Mouse (Mus musculus) left cerebral cortex, postnatal 36 days (tissue): ENCODE data around the gene Slc8a3. TPM values are rescaled to one million over a fixed set of nuclear protein-coding genes. Genes with fewer than 3 reads are reported as not detected.

Experiments used
- DNase-seq, 2 experiments: peaks; one replicate each; pipeline ENCODE4 v3.0.0; 2021 to 2022; ENCODE audit warnings: low spot score in 2 of 2, mixed read lengths in 1 of 2
- intact Hi-C: fragments of 180-260 bp; cut with DNase I; formaldehyde crosslinking; loops from one replicate; pipeline ENCODE4 v1.15.1; 2025
- total RNA-seq, 2 experiments: library from RNA; stranded (reverse); gene quantifications; 2 replicates each; pipeline ENCODE4 v1.2.3; 2021

Slc8a3 gene
- total RNA-seq, 2 experiments from 2014 or later, result 19.6 to 22.9 TPM

- intact Hi-C loops, result no loop called here
- no peak for DNase-seq
Observed at GRCm38 (mm10) chr12:81189636-81190035, 143.3 kb downstream of the Slc8a3 start.

GRCm38 (mm10) chr12:81188996-81189395, 144.0 kb downstream of the Slc8a3 start:
- intact Hi-C loops, result no loop called here

GRCm38 (mm10) chr12:81188423-81188822, 144.6 kb downstream of the Slc8a3 start:
- no peak for DNase-seq
- intact Hi-C loops, result no loop called here

More at GRCm38 (mm10) chr12:81188996-81189395, 144.0 kb downstream of the Slc8a3 start:
- DNase-seq, result no peak

- intact Hi-C loops, result no loop called here
- no peak for DNase-seq
Observed at GRCm38 (mm10) chr12:81186668-81187067, 146.3 kb downstream of the Slc8a3 start.

- intact Hi-C loops, result no loop called here
- peak; percentile 59 to 67 for DNase-seq
Observed at GRCm38 (mm10) chr12:81186081-81186480, 146.9 kb downstream of the Slc8a3 start.

- DNase-seq, result no peak
- intact Hi-C loops, result no loop called here
Observed at GRCm38 (mm10) chr12:81184967-81185366, 148.0 kb downstream of the Slc8a3 start.

GRCm38 (mm10) chr12:81182073-81182472, 150.9 kb downstream of the Slc8a3 start:
- peak; percentile 14 to 34 for DNase-seq
- intact Hi-C loops, result loop anchor here (2.0 kb wide), 1 partner anchor 199 kb away; no protein-coding TSS in a partner anchor

- no peak for DNase-seq
- intact Hi-C loops, result no loop called here
Observed at GRCm38 (mm10) chr12:81175252-81175651, 157.7 kb downstream of the Slc8a3 start.

GRCm38 (mm10) chr12:81173893-81174292, 159.1 kb downstream of the Slc8a3 start:
- no peak for DNase-seq

GRCm38 (mm10) chr12:81173011-81173410, 160.0 kb downstream of the Slc8a3 start:
- DNase-seq, result no peak
- intact Hi-C loops, result no loop called here

More at GRCm38 (mm10) chr12:81173893-81174292, 159.1 kb downstream of the Slc8a3 start:
- intact Hi-C loops, result no loop called here

- intact Hi-C loops, result no loop called here
- no peak for DNase-seq
Observed at GRCm38 (mm10) chr12:81170076-81170475, 162.9 kb downstream of the Slc8a3 start.

GRCm38 (mm10) chr12:81168494-81168893, 164.5 kb downstream of the Slc8a3 start:
- intact Hi-C loops, result no loop called here
- no peak for DNase-seq

GRCm38 (mm10) chr12:81168031-81168430, 164.9 kb downstream of the Slc8a3 start:
- intact Hi-C loops, result no loop called here
- no peak for DNase-seq

- intact Hi-C loops, result no loop called here
- no peak for DNase-seq
Observed at GRCm38 (mm10) chr12:81167142-81167541, 165.8 kb downstream of the Slc8a3 start.

- intact Hi-C loops, result no loop called here
- DNase-seq, result no peak
Observed at GRCm38 (mm10) chr12:81166615-81167014, 166.4 kb downstream of the Slc8a3 start.

GRCm38 (mm10) chr12:81166092-81166491, 166.9 kb downstream of the Slc8a3 start:
- no peak for DNase-seq
- intact Hi-C loops, result no loop called here

GRCm38 (mm10) chr12:81163566-81163965, 169.4 kb downstream of the Slc8a3 start:
- intact Hi-C loops, result no loop called here
- DNase-seq, result no peak

- intact Hi-C loops, result no loop called here
- no peak for DNase-seq
Observed at GRCm38 (mm10) chr12:81163131-81163530, 169.8 kb downstream of the Slc8a3 start.

GRCm38 (mm10) chr12:81161282-81161681, 171.7 kb downstream of the Slc8a3 start:
- intact Hi-C loops, result no loop called here
- DNase-seq, result no peak

GRCm38 (mm10) chr12:81160831-81161230, 172.1 kb downstream of the Slc8a3 start:
- no peak for DNase-seq
- intact Hi-C loops, result no loop called here

- no peak for DNase-seq
- intact Hi-C loops, result no loop called here
Observed at GRCm38 (mm10) chr12:81160425-81160824, 172.6 kb downstream of the Slc8a3 start.

- no peak for DNase-seq
- intact Hi-C loops, result no loop called here
Observed at GRCm38 (mm10) chr12:81159947-81160346, 173.0 kb downstream of the Slc8a3 start.
